Mouse (Mus musculus) frontal cortex, adult (tissue): ENCODE data around the gene Fem1b.

Source experiments
- ATAC-seq: cut with Nextera tagmentation; 2 replicates; pipeline ENCODE4 v1.9.2; 2017; ENCODE audit warnings: mild to moderate bottlenecking, moderate library complexity, mixed read lengths; ENCODE audit not compliant: low TSS enrichment

Gene Fem1b

DNA sequence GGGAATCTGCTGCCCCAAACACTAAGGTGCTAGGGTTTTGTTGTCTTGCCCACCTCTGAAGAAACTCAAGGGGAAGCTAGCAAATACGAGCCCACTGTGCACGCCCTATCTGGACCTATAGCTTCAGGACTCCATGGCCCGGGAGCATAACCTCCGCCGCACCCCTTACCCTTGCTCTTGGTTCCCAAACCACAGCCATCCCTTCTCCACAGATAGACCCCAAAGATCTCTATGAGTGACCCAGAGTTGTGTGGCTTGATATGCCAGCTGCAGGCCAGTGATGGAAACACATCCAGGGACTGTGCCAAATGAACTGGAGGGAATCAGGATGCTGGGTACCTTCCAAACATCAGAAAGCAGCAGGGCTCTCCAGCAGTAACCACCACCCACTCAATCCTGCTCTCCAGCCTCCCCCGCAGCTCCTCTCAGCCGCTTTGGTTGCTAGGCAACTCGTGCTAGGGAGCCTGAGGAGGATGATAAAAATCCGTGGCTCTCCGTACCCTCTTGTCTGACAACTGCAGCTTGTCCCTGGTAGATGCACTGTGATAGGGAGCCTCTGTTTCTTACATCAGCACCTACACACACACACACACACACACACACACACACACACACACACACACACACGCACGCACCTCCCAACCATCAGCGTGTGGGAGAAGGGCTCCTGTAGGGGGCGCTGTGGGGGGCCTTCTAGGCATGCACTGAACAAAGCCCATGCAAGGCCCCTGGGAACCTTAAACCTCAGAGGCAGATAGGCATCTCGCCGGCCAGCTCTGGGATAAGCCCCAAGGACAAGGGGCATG is 28.6 kb downstream of the Fem1b start:
- ATAC-seq: peak; percentile 76

DNA sequence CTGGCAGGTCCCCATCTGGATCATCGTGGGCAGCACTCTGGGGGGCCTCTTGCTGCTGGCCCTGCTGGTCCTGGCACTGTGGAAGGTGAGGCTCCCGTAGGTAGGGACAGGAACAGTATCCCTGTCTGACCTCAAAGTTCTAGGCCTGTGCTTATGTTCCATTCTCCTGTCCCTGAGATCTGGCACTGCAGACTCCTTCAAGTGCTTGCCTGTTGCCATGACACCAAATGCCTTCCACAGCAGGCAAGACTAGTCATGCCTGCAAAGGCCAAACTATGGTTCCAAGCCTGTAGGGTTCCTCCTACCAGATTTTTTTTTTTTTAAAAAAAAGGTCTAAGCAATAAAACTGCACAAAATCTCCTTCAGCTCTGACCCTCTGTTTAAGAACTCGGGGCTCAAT is 29.8 kb downstream of the Fem1b start:
- ATAC-seq: no peak

DNA sequence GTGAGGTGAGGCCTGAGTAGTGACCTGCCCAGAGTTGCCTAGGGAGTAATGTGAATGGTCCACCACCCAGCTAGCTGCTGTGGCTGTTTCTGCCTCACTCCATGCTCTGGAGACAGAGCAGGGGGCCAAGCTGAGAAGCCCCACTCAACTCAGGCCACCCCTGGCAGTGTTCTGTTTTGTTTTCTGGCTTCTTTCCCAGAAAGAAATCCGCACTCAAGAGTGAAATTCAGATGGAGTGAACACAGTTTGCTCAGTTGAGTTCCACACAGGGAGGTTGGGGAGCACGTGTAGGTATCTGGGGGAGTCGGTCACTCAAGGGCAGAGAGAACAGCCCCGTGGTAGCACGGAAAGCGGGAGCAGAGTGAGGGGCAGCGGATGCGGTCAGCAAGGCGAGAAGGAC is 33.0 kb downstream of the Fem1b start:
- no peak for ATAC-seq

DNA sequence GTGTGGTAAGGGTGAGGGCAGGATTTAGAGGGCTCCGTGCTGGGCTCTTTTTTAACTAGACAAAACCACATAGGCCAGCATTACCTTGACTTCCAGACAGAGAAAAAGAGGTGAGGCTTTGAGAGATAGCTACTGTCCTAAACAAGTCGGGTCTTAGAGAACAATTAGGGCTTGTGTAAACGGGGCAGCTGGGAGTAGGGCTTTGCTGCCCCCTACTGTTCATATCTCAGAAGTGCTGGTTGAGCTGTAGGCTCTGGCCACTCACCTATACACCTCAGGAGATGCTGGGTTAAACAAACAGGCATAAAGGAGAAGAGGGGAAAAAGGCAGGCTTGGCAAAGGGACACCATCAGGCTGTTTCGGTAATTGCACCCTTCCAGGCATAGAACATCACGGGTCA is 34.3 kb downstream of the Fem1b start:
- peak; percentile 80 for ATAC-seq

DNA sequence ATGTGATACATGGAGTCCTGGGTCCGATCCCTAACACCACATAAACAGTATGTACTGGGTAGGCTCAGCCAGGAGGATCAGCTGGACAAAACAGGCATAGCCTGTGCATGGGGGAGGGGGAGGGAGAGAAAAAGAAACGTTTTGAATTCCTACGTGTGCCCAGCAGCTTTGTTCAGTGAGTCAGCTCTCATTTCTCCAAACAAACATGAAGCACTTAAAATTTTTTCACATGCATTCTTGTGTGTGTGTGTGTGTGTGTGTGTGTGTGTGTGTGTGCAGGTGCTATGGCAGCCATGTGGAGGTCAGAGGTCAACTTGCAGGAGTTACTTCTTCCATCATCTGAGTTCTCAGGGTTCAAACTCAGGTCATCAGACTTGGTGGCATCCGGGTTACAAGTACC is 36.3 kb downstream of the Fem1b start:
- no peak for ATAC-seq

DNA sequence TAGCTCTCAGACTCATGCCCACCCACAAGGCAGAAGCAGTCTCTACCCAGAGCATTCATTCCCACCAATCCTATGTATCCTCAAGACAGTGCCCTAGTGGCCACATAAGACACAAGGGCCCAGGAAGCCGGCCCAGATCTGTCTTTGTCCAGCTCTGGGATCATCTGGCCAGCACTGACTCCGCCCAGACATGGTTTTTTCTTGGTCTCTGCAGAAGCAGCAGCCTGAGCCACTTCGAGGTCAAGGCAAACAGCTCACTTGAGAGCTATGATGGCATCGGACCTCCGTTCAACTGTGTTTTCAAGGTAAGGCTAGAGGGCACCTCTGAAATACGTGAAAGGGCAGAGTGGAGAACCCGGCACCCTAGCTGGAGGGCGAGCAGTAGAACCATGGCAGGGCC is 39.0 kb downstream of the Fem1b start:
- no peak for ATAC-seq

DNA sequence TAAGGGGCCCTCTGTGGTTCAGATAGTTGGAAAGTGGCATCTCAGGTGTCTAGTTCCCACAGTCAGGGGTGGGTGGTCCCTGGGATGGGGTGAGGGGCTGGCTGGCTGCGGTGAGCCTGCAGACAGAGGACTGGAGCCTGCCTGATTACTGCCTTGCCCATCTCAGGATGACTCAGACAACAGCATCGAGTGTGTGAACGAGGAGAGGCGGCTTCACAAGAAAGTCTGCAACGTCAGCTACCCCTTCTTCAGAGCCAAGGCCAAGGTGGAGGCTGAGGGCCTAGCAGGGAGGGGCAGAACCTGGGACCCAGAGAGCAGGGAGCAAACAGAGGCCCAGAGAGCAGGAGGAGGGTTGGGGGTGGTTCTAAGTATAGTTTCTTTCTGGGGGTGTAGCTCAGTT is 43.4 kb downstream of the Fem1b start:
- peak; percentile 60; the same call in 1 of the 2 replicates for ATAC-seq

DNA sequence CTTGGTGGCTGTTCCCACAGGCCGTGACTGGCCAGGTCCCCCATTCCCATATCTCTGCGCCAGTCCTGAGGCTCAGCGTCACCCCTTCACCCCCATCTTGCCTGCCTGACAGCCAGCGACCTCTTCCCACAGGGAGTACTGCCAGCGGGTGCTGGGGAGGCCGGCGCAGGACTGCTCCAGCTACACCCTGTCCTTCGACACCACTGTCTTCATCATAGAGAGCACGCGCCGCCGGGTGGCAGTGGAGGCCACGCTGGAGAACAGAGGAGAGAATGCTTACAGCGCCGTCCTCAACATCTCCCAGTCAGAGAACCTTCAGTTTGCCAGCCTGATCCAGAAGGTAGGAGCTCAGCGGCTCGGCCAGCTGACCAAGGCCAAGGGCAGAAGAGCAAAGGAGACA is 44.3 kb downstream of the Fem1b start:
- ATAC-seq: no peak

DNA sequence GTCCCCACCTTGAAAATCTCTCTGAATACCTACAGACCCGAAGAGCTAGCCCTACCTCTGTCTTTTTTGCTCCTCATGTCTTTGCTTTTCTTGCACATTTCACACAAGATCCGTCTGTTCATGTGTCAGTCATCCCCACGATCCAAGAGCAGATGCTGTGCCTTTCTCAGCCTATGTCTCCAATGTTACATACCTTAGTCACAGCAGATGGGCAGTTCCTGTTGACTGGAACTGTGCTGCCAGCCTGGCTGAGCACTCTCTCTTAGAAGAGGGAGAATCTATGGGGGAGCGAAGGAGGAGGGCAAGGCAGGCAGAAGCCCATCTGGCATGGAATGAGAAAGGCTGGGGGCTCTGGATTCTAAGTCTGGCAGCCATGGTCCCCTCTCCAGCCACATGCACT is 46.4 kb downstream of the Fem1b start:
- ATAC-seq: peak; percentile 66

DNA sequence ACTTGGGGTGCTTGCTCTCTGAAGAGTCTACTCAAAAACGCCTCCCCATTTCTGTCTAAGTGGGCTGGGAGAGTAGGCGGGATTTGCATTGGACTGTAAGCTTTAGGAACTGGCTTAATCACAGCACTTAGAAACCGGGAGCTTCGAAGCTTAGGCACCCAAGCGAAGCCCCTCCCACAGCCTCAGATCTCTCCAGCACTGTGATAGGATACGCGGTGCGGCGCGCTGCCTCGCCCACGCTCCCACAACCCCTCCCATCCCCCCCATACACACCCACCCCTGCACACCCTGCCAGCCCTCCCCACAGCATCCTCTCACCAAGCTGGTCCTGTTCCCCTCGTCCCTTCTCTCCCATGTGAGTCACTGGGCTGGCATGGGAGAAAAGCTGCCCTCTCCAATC is 48.3 kb downstream of the Fem1b start:
- peak; percentile 67 for ATAC-seq

DNA sequence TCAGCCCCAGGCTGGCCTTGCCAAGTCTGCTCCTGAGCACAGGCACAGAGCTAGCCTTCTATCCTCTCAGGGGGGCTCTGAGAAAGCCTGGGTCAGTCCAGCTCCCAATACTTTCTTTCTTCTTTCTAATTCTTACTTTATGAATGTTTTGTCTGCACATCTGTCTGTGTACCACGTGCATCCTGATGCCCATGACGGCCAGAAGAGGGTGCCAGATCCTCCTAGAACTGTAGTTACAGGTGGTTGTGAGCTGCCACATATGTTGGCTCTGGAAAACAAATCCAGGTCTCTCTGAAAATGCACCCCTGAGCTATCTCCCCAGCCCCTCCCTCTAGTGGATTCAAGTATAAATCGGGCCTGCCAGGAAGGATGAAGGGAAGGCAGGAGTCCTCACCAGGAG is 52.1 kb downstream of the Fem1b start:
- ATAC-seq: no peak

DNA sequence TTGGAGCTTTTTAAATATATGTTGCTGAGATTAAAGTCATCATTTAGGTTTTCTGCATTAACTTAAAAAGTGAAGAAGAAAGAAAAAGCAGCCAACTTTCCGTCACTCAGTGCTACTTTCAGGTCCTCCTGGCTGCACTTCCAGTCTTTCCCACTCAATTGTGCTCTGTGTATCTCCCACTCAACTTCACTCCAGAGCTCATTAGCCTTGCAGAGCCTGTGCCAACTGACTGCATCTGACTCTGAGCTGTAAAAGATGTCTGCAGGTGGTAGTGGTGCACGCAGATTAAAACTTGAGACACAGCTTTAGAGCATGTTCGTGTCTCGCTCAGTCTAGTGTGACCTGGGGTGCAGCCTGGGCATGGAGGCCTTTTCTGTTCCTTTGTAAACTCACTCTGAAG is 53.4 kb downstream of the Fem1b start:
- peak; percentile 97 for ATAC-seq

DNA sequence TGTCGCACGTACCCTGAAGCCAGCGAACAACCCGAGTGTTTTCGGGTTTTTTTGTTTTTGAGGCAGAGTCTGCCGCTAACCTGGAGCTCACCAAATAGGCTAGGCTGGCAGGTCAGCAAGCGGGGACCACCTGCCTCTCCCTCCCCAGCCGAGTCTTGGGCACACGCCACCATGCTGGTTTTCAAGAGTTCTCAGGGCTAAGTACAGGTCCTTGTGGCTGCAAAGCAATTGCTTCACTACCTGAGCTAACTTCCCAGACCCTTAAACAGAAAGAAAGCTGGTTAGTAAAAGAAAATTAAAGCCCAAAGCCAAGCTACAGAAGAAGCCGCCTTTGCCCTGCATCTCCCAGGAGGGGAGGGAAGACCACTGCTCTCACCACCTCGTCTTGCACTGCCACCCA is 61.4 kb downstream of the Fem1b start:
- no peak for ATAC-seq

DNA sequence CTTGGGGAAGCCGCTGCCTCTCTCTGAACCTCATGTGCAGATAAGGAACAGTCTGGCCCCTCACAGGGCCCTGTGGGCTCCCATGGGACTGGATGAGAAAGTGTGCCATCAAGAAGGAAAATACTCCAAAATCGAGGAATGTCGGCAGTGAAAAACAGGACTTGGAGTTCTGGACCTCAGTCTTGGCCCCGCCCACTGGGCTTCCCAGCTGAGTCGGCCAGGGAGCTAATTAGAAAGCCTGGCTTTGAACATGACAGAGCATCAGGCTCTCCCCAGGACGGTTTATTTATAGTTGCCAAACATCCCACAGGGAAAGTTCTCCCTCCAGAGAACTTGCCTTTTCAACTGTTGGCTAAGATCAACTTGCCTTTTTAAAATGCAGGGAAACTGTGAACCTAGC is 62.1 kb downstream of the Fem1b start:
- no peak for ATAC-seq

DNA sequence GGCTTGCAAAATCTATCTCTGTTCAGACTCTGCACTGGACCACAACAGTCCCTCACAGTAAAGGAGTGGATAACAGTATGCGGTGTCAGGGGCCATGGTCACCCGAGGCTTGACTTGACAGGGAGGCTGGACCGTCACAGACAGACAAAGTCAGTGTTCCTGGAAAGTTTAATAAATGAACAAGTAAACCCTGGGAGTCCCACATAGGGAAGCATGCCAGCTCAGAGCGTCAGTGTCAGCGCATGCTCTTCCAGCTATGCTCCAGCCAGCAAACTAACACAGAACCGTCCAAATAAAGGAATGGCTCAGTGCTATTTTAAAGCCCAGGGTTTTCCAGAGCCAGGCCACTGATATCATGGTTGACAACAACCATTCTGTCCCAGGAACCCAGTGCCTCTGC is 65.1 kb downstream of the Fem1b start:
- no peak for ATAC-seq

DNA sequence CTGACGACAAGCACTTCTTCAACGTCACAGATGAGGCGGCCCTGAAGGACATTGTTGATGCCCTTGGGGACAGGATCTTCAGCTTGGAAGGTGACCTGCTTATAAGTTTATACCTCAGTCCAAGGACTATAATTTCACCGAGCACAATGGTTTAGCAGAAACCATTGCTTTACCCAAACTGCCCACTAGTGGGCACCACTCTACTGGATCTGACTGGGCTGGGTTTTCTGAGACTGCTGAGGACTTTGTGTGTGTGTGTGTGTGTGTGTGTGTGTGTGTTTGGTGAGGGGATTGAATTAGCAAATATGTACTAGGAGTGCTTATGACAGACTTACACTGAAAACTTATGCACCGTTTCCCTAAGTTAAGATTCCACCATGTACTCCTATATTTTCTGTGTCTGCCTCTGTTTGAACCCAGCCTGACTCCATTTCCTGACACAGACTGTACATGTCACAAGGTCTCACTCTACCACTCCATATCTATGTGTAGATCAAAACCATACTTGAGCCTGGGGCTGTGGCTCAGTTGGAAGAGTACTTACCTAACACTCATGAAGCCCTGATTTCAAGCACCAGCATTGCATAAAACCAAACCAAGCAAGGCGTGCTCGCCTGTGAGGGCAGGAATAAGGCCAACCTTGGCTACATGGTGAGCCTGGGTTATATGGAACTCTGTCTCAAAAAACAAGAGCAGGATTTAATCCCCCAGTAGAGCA is 67.0 kb downstream of the Fem1b start:
- ATAC-seq: no peak; the same call in 1 of the 2 replicates
